Mouse (Mus musculus) CH12.LX (cell line): ENCODE data around the gene Prr12.

ENCODE experiments used
- CTCF ChIP-seq, 2 experiments: IDR thresholded peaks in 1 of 2; conservative IDR thresholded peaks in 1 of 2; 2 replicates each; pipeline ENCODE4 v1.5.1; 2011 to 2012; ENCODE audit warnings: low read depth in 2 of 2, low read length in 2 of 2, improper control_type of control experiment in 1 of 2, inconsistent platforms in 1 of 2, mild to moderate bottlenecking in 1 of 2, moderate library complexity in 1 of 2
- HCFC1 ChIP-seq: IDR thresholded peaks from 2 replicates; pipeline ENCODE4 v1.6.1; 2012; ENCODE audit warnings: low read depth, mild to moderate bottlenecking, inconsistent platforms, low read length, improper control_type of control experiment
- MAFK ChIP-seq: IDR thresholded peaks from 2 replicates; pipeline ENCODE4 v1.6.1; 2011; ENCODE audit warnings: low read length, improper control_type of control experiment; ENCODE audit not compliant: insufficient replicate concordance
- POLR2A ChIP-seq: IDR thresholded peaks from 2 replicates; pipeline ENCODE4 v1.6.1; 2011; ENCODE audit warnings: low read depth, mild to moderate bottlenecking, improper control_type of control experiment, low read length
- RAD21 ChIP-seq: IDR thresholded peaks from 2 replicates; pipeline ENCODE4 v1.6.1; 2011; ENCODE audit warnings: low read depth, mild to moderate bottlenecking, low read length, improper control_type of control experiment, moderate library complexity
- TBP ChIP-seq: conservative IDR thresholded peaks from 2 replicates; pipeline ENCODE4 v1.6.1; 2011; ENCODE audit warnings: low read depth, low read length, improper control_type of control experiment
- TCF12 ChIP-seq: IDR thresholded peaks from 2 replicates; pipeline ENCODE4 v1.6.1; 2014; ENCODE audit warnings: low read depth, mild to moderate bottlenecking, inconsistent platforms, low read length, improper control_type of control experiment
- ZMIZ1 ChIP-seq: IDR thresholded peaks from 2 replicates; pipeline ENCODE4 v1.6.1; 2012; ENCODE audit warnings: low read depth, mild to moderate bottlenecking, inconsistent platforms, low read length, improper control_type of control experiment

- no peak for TF ChIP-seq CTCF (conservative IDR thresholded peaks at IDR 0.05 in 1 of 2, IDR thresholded peaks at IDR 0.05 in 1 of 2; ENCODE audit: low read depth in 2 of 2, low read length in 2 of 2)
- no peak for TF ChIP-seq ZMIZ1
- TF ChIP-seq POLR2A = no peak
- no peak for TF ChIP-seq HCFC1
- TF ChIP-seq TCF12 = no peak
- no peak for TF ChIP-seq MAFK
- no peak for TF ChIP-seq TBP
- TF ChIP-seq RAD21 = no peak
Measured at GRCm38 (mm10) chr7:45035631-45036030, 17.1 kb downstream of the Prr12 start.
